Mouse (Mus musculus) fibroblast of lung, adult 2 months (primary cell): ENCODE results near the gene F5.
A peak's percentile ranks its signal among the peaks of the same experiment; 100 is the strongest.
"Not testable (repeated sequence)": the region's sequence is repeated elsewhere in the genome, so short reads cannot be mapped to it uniquely, and the experiment has no call there.

ENCODE experiments used
- DNase-seq: peaks from one replicate; pipeline ENCODE4 v3.0.0-alpha.2; 2011; ENCODE audit warnings: low read depth

F5 gene

DNA sequence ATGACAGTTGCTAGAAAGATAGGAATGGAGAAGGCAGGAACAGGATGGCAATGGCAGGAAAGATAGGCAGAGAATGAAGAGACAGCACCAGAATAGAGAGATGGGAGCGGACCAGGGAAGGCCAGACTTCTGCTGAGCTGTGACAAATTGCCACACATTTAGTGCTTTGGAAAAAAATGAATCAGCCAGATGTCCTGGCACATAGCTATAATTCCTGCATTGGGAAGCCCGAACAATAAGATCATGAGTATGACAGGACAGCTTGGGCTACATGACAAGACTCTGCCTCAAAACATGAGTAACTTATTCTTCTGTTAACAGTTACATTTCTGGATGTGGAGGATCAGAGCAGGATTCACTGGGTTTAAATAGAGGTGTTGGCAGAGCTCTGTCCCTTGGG lies 8.1 kb downstream of the F5 start:
- no peak for DNase-seq

DNA sequence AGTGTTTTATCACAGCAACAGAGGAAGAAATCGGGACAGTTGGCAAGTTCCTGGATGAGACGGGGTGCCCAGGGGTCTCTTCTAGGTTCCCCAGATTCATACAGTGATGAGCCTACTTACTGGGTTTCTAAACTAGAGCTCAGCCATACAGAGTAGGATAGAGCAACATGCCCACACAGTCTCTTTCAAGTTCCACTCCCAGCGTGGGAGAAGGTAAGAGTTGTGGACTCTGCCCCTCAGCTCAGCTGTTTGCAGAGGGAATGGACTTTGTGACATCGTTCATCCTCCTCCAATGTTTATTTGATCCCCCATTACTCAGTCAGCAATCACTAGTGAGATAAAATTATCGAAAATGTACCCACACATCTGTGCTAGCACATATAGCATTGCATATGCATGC lies 11.1 kb downstream of the F5 start:
- no peak for DNase-seq

DNA sequence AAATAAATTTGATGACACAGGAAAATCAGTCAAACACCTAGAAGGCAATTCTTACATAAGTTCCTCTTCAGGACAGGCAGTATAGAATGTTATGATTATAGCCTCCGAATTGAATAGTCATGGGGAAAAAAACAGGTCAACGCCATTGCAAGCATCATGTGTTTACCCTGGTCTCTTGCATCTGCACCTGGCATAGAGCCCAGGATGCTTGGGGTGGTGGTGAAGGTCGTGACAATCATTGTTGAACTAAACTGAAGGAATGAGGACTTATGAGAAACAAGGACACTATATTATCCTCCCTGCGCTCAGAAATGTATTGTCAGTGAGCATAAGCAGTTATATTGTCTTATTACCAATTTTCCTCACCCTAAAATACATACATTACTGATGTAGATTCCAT lies 17.2 kb downstream of the F5 start:
- no peak for DNase-seq

DNA sequence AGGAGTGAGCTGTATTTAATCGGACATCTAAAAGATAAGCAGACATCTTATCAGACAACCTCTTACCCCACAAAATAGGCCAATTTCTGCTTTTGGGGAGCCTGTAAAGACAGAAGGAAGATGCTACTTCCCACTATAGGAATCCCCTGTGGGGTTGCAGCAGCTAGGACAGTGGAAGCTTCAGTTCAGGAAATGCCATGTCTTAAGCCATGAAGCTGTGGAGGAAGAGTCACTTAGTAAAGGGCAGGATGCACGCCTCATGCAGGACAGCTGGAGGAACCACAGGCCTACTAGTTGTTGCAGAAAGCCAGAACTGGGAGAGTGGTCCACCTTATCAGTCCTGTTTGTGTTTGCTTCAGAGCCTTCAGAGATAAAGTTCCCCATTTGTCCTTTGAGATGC lies 18.8 kb downstream of the F5 start:
- no peak for DNase-seq

DNA sequence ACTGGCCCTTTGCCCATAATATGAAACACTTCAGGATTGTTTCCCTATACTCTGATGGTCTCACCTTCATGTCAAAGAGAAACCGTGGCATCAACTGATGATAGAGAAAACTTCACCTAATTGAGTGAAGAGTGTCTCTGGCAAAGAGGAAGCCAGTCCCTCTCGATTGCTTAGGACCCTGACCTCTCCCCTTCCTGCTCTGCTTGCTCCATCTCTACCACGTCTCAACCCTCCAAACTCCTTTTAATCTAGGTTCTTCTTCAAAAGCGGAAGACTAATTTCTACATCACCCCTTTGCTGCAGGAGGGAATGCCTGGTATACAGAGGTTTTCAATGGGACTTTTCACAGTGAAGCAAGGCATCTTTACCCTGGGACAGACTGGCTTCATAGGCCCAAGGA lies 21.5 kb downstream of the F5 start:
- DNase-seq = no peak

DNA sequence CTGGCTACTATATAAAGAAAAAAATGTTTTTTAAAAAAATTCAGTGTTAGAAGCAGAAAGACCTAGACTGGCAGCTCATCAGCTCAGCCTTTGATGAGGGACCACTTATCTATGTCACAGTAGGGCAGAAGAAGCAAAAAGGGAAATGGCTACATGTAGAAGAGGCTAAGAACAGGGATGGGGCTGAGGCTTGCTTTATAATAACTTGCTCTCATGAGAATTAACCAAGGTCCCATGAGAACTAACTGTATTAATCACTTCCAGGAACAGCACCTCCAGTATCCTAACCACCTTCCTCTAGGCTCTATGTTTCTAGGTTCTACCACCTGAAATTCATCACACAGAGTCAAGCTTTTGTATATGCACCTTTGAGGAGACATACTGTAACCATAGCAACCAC lies 25.2 kb downstream of the F5 start:
- DNase-seq = no peak

DNA sequence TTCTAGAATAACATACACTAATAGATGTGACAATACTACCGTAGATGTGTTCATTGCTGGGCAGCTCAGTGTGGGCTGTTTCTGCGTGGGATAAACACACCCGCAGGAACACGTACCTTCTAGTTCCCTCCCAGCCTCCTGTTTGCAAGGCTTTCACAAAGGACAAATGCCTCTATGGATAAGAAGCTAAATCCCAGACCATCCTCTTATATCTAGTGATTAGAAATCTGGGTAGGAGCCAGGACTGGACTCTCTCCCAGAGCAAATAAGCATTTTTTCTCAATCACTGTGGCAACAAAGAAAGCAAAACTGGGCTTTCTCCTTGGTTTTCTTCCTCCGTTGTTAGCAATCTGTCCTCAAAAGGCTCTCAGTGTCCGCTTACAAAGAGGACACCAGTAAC lies 26.8 kb downstream of the F5 start:
- no peak for DNase-seq

DNA sequence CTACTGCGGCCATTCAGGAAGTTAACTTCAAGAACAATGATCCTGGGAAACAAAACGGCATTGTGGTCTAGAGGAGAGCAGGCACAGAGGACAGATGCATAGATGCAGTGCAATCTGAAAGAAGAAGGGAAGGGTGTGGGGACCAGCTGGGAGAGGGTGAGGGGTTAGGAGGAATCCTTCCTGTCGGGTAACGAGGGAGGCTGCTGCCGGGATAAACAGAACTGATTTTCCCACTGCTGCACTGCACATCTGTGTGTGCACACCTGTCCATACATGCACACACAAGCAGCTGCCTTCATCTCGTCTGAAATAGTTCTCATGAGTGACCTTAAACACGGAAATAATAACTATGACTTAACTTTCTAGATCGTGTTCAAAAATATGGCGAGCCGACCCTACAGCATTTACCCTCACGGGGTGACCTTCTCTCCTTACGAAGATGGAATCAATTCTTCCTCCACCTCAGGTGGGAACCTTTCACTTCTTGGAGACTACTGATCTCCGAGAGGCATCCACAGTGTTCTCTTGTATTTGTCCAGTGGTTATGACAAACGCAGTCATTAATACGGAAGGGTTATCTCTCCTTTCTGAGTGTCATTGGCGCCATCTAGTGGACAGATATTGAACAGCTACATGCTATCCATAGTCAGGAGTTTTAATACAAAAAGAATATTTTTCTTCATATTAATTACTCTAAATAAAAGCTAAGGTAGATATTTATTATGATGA lies 32.7 kb downstream of the F5 start:
- DNase-seq = peak; percentile 18

DNA sequence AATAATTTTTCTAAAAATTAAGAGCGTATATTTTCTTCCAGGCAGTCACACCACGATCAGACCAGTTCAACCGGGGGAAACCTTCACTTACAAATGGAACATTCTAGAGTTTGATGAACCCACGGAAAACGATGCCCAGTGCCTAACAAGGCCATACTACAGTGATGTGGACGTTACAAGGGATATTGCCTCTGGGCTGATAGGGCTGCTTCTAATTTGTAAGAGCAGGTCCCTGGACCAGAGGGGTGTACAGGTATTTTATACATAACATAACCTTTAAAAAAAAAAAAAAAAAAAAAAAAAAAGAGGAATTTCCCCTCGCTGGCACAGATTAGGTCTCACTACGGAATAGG lies 33.2 kb downstream of the F5 start:
- DNase-seq = no peak

DNA sequence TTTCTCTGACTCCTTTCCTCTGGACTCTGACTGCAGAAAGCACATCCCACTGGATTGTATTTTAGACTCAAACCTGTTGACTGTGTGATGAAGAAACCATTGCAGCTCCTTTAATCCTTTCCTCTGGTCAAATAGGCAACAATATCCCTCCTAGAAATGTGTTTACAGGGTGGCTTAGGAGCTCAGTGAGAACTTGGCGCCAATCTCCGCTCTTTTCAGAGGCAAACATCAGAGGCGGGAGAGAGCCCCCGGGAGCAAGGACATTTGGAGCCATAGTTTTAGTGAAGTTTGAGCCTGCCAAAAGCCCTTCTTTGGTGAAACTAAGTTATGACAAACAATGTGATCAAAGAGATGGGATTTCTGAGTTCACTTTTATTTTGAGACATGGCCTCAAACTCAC lies 33.7 kb downstream of the F5 start:
- DNase-seq = no peak

DNA sequence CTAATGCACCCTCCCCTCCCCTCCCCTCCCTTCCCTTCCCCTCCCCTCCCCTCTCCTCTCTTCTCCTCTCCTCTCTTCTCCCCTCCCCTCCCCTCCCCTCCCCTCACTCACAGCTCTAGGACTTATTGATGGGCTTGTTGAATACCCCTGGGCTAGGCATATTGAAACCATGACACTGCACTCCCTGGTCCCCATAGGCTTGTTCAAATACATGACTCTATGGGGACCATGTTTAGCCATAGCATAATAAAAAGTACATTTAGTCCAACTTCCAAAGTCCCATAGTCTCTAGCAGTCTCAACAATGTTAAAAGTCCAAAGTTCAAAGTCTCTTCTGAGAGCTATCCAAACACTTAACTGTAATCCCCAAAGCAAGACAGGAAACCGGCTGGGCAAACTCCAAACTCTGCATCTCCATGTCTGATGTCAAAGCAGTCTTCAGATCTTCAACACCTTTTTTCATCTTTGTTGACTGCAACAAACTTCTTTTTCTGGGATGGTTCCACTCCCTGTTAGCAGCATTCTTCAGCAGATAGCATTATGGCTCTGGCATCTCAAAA lies 35.4 kb downstream of the F5 start:
- no peak for DNase-seq

DNA sequence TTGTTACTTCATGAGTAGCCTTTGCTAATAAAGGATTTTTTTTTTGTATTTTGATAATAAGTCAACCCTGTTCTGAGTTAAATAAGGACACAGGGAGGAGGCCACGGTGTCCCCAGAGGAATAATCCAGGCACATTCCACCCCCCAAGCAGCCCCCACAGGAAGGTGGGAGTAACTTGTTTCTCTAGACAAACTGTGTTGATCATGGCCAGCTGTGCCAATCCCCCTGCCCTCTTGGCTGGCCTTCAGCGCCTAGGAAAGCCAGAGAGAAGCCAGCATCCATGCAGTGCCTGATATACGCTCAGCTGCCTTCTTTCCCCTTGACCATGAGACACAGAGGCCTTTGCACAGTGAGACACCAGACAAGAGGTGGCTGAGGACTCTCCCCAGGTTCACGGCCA lies 47.9 kb downstream of the F5 start:
- no peak for DNase-seq

DNA sequence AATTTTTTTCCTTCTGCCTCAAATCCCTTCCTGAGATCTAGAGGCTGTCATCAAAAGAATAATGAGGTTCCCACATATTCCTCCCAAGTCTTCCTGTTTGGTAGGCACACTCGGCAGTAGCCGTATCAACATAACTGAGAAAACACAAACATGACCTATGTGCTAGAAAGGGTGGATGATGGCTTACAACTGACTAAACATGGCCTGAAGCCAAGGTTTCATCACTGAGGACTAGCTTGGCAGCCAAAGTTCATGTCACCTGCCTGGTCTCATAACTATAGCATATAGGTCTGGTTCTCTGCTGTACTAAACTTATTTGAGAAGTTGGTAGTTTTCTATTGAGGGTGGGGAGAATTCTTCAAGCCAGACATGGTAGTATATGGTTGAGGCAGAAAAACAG lies 56.8 kb downstream of the F5 start:
- no peak for DNase-seq

DNA sequence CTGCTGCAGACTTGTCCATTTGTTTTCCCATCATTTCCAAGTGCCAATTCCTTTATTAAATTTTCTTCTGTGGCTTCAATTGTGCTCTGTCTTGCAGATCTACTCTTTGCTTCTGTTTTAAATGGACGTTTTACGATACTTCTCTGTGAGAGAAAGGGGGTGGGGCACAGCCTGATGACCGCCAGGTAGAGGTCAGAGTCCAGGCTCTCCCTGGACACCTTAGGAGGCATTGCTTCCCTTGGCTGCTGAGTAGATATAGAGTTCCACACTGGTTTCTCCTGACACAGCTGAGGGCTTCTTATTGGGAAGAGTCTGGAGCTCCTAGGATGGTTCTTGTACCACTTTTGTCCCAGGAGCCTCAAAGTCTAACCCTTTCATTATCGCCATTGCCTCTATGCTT lies 59.3 kb downstream of the F5 start:
- DNase-seq = no peak

DNA sequence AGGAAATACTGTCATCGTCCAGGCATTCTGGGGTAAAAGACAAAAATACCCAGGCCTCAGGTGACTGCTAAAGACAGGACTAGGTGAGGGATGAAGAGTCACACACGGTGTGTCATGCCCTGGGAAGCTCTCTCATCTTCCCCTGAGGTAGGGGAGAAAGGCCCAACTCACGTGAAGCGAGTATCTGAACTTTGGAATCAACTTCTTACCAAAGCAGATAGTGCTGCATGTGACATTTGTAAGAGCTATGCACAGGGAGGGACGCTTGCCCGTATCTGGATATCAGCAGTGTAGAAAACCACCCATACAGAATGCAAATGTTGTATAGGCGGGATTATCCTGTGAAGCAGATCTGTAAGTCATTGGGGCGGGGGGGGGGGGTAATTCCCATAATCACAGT lies 61.0 kb downstream of the F5 start:
- DNase-seq = no peak

DNA sequence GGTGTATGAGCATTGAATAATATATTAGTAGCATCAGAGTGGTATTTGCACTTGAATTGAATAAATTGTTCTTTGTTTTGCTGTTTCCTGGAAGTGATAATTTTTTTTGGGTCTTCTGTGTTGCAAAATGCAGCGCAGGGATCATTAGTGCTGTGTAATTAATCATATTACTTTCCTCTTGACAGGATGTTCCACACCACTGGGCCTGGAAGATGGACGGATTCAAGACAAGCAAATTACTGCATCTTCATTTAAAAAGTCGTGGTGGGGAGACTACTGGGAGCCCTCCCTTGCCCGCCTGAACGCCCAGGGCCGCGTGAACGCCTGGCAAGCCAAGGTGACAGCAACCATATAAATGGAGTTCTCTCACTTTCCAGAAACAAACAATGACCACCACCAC lies 62.6 kb downstream of the F5 start:
- DNase-seq = no peak

DNA sequence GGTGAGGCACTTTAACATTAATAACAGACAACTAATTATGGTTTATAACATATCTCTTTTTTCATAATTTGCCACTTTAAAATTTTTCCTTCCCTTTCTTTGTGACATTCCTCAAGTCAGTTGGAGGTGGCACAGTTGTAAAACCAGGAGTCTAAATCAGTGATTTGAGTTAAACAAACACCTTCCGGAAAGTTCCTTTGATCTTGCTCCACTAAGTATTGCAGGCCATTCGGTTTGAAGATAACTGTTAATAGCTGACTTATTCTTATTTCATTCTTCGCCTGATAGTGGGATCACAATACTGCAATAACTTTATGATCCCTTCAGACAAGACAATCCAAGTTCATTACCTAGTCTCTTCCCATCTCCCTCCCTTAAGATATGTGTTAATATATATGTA lies 63.5 kb downstream of the F5 start:
- no peak for DNase-seq

DNA sequence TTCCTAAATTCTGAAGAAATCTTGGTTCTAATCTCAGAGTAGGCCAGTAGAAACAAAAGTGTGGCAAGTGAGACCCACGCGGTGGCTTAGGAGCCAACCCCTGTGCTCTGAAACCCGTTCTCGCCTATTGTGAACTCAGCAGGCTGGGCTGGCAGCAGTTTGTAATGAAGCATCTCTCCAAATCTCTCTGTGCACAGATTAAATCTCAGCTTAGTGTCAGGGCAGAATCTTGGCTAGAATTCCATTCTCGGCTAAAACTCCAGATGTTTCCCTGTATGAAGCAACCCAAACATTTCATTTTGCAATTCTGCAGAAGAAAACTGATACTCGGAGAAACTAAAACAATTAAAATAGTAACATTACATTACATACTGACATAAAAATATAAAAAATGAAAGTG lies 63.9 kb downstream of the F5 start:
- no peak for DNase-seq

DNA sequence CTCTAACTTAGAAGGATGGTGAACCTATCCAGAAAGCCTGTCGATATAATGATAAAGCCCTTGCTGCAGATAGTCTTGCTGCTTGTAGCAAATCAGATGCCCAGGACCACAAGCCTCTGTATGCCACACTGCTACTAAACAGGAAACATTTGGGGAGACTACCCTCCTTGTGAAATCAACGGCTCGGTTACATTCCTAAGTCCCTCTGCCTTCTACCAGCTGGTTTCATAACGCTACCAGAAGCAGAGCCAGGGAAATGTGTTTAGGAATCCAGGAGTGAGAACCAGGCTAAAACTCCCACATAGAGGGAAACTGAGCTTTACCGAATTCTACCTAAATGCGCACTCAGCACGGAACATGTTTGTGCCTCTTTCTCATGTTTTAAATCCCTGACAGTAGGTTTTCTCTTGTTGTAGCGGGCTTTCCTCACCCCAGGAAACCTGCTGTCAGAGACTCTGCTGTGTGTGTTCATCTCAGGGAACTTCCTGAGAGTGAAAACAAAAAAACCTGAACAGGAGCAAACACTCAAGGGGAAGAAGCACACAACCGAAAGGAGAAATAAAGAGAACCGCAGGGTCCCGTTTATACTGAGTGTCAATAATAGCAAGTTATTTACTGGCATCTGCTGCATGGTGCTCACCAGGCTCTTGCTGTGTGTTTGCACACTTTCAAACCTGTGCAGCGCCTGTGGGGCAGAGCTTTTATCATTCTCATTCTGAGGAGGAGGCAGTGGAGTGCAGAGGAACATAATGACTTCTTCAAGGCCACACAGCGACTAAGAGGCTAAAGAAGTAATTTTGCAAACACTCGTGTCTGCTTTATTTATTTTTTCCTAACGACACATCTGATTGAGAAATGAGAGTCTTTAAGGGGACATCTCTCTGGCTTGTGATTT lies 66.4 kb downstream of the F5 start:
- no peak for DNase-seq

DNA sequence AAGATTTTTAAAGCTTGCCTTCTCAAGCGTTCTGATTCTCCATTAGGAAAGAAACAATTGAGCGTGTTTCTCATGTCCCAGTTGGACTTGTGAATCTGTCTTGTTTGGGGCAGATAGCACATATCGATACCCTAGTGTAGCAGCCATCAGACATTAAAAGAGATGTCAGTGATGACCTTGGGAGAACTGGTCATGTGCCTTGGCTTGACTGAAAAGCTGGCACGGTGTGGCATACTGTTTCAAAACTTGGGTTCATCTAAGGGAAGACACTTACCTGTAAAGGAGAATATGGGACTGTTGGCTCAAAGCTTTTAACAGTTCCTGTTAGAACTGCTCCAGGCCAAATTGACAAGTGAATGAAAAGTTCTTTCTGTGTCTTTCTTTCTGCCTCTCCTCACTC lies 68.6 kb downstream of the F5 start:
- DNase-seq = no peak

DNA sequence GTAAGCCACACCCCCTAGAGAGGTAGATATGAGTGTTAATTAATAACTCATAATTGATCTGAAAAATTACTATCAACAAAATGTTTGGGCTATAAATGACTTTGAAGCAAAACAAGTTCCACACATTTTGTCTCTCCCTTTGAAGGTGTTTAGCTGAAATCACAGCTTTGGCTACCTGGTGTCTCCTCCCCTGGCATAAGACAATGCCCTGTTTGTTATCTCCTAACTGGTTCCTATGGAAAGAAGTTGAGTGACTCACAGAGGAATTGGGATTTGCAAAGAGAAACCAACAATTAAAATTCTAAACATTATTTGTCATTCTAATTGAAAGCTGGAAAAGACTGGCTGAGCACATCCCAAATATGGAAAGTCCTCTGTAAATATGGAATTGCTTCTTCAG lies 71.5 kb downstream of the F5 start:
- DNase-seq = no peak

DNA sequence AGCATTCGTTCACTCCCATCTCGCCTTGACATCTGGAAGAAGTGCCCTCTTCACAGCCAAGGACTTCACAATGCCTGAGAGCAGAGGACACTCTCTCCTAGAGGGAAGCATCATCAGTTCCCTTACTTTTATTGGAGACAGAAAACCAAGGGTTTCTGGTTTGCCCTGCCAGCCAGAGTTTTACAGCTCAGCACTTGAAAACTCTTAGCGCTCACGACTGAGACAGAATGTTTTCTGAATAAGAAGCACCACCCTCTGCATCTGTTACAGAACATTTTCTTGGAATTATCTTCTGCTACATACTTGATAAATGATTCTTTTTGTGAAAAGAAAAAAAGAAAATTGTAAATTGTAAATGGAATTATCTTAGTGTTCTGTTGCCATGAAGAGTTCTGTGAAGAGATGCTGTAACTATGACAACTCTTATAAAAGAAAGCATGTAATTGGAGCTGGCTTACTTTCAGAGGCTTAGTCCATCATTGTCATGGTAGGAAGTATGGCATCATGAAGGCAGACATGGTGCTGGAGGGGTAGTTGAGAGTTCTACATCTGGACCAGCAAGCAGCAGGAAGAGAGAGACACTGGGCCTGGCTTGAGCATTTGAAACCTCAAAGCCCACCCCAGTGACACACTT lies 80.4 kb downstream of the F5 start:
- DNase-seq = not testable (repeated sequence)

DNA sequence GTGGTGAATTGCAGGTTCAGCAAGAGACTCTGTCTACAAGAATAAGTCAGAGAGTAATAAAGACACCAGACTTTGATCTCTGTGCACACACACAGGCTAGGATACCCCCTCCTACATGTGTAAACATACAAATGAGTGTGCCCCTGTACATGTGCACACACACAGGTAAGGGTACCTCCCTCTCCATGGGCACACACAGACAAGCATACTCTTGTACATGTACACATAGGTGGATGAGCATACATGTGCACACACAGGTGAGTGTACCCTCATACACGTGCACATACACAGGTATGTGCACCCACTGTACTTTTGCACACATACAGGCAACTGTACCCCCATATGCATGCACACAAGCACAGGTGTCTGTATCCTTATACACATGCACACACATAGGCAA lies 81.8 kb downstream of the F5 start:
- no peak for DNase-seq
